Mouse (Mus musculus) liver, postnatal 0 days (tissue): Measurements from ENCODE around the gene Tsc2.

Experiments
- CTCF ChIP-seq: sonication (generic); IDR thresholded peaks from 2 replicates; pipeline ENCODE4 v1.5.1; 2016; ENCODE audit warnings: antibody characterized with exemption, low read depth
- EP300 ChIP-seq: IDR thresholded peaks from 2 replicates; pipeline ENCODE4 v1.6.1; 2016; ENCODE audit warnings: antibody characterized with exemption, low read depth, mild to moderate bottlenecking

DNA sequence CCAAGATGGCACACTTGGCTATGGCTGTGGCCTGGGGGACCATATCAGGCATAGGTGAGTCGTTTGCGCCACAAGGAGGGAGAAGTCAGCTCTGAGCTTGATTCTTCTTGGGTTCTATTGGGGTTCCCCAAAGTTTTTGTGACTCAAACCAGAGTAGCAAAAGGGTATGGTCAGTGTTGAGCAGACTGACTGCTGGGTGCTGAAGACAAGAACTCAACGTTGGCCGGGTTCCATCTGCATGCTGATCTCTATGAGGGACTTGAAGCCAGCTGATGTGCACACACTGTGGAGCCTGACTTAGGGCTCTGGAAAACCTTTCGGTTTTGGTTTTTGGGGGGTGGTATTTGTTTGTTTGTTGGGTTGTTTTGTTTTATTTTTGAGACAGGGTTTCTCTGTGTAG lies 3.3 kb upstream of the Tsc2 start:
- TF ChIP-seq CTCF (no peak), EP300 (no peak)
